Mouse (Mus musculus) lung, embryonic 14.5 days (tissue): ENCODE data around the gene Slc10a4. TPM values are rescaled to one million over a fixed set of nuclear protein-coding genes. Genes with fewer than 3 reads are reported as not detected.
"Not testable (repeated sequence)": the region's sequence is repeated elsewhere in the genome, so short reads cannot be mapped to it uniquely, and the experiment has no call there.

Experiments used
- ATAC-seq: fragments of 200-750 bp; cut with Nextera tagmentation; 2 replicates; pipeline ENCODE4 v1.8.0; 2017; ENCODE audit warnings: mild to moderate bottlenecking, moderate TSS enrichment, moderate library complexity; ENCODE audit not compliant: insufficient read depth
- DNase-seq: peaks from one replicate; pipeline ENCODE4 v3.0.0-alpha.2; 2015
- H3K27ac ChIP-seq: fragments of 300-500 bp; sonication (generic); 2 replicates; pipeline ENCODE4 v1.5.1; 2014; ENCODE audit warnings: low read depth, mild to moderate bottlenecking, moderate library complexity
- H3K27me3 ChIP-seq: fragments of 300-500 bp; sonication (generic); 2 replicates; pipeline ENCODE4 v1.6.1; 2014; ENCODE audit warnings: low read length, control low read depth; ENCODE audit not compliant: insufficient read depth
- H3K36me3 ChIP-seq: fragments of 300-500 bp; sonication (generic); 2 replicates; pipeline ENCODE4 v1.6.1; 2014; ENCODE audit warnings: control low read depth; ENCODE audit not compliant: insufficient read depth
- H3K4me1 ChIP-seq: fragments of 300-500 bp; sonication (generic); 2 replicates; pipeline ENCODE4 v1.6.1; 2014; ENCODE audit warnings: antibody characterized with exemption, control low read depth; ENCODE audit not compliant: insufficient read depth
- H3K4me2 ChIP-seq: fragments of 300-500 bp; sonication (generic); 2 replicates; pipeline ENCODE4 v1.6.1; 2014; ENCODE audit warnings: mild to moderate bottlenecking
- H3K4me3 ChIP-seq: fragments of 300-500 bp; sonication (generic); 2 replicates; pipeline ENCODE4 v1.5.1; 2014; ENCODE audit warnings: low read depth, low read length
- H3K9ac ChIP-seq: fragments of 300-500 bp; sonication (generic); 2 replicates; pipeline ENCODE4 v1.6.1; 2014
- H3K9me3 ChIP-seq: fragments of 300-500 bp; sonication (generic); 2 replicates; pipeline ENCODE4 v1.6.1; 2016; ENCODE audit warnings: low read depth, low read length, control low read depth
- CTCF ChIP-seq: IDR thresholded peaks from 2 replicates; pipeline ENCODE4 v1.5.1; 2016; ENCODE audit warnings: antibody characterized with exemption, low read depth
- WGBS: fragments of 180-500 bp; shearing (Covaris S2); extraction: QIAGEN DNeasy Blood & Tissue Kit; methylation state at CpG from one replicate; pipeline ENCODE4 v1.1.7; 2014; 5-methylcytosine and 5-hydroxymethylcytosine counted together
- polyA plus RNA-seq: library from polyadenylated mRNA; unstranded; fragments of >200 nt; fragmentation: Nextera tagmentation; extraction: Ambion mirVana; gene quantifications from 2 replicates; pipeline ENCODE4 v1.2.1, GENCODE M21; 2014

The Slc10a4 gene
- polyA plus RNA-seq, 1 experiment from 2014 or later: 0.28 TPM

DNA sequence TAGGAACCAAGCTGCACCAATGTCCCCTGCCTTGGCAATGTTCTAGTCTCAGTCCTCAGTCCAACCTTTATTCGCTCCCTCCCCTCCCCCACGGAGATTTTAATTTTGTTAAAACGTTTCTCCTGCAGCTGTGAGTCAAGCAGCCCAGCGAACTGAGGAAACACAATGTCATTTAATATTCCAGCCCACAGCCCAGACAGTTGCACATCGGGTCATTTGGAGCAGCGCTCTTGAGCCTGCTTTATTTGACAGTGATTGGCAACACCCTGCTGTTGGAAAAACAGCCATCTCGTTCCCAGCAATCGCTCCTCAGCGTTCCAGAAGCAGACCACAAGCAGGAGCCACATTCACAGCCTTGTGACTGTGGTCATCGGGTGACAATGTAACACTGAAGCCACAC is 11.3 kb upstream of the Slc10a4 start:
- no peak overlapping the region for H3K27ac ChIP-seq
- H3K36me3 ChIP-seq: no peaks in the 10 kb centered on the region
- peak; percentile 15 for DNase-seq
- H3K4me2 ChIP-seq: no peak overlapping the region
- H3K9ac ChIP-seq: no peak overlapping the region
- no peak for TF ChIP-seq CTCF
- ATAC-seq: no peak
- H3K27me3 ChIP-seq: no peaks in the 10 kb centered on the region
- WGBS: 32% methylated on average over 10 of the region's 10 CpGs
- no peaks in the 10 kb centered on the region for H3K4me1 ChIP-seq
- H3K4me3 ChIP-seq: no peak overlapping the region
- no peaks in the 10 kb centered on the region for H3K9me3 ChIP-seq

DNA sequence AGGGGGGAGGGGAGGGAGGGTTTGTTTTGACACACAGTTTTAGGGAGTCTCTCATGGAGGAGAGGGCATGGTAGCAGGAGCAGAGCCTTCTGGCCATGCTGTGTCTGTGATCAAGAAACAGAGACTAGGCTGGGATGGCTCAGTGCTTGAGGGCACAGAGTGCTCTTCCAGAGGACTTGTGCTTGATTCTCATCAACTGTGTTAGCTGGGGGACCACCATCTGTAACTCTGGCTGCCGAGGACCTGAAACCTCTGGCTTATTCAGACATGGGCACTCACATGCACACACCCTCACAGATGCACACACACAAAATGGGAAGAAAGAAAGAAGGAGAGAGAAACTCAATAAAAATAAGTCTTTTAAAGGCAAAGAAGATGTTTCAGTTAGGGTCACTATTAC is 8.1 kb upstream of the Slc10a4 start:
- H3K27ac ChIP-seq, ATAC-seq, H3K4me2 ChIP-seq, H3K9ac ChIP-seq, H3K4me3 ChIP-seq, H3K9me3 ChIP-seq, H3K4me1 ChIP-seq, H3K27me3 ChIP-seq, H3K36me3 ChIP-seq, DNase-seq: not testable (repeated sequence)
- 71% methylated on average over 1 of the region's 1 CpGs for WGBS

- Histone ChIP-seq H3K4me3 (no peak overlapping the region), H3K27ac (no peak overlapping the region), H3K27me3 (peaks cover 28% of the 10 kb centered on the region), H3K9me3 (no peaks in the 10 kb centered on the region), H3K9ac (no peak overlapping the region), H3K4me2 (no peak overlapping the region), H3K4me1 (no peaks in the 10 kb centered on the region), H3K36me3 (no peaks in the 10 kb centered on the region)
- 74% methylated on average over 5 of the region's 5 CpGs for WGBS
- no peak for DNase-seq
- ATAC-seq: no peak
- TF ChIP-seq CTCF: no peak
Measured at GRCm38 (mm10) chr5:73004046-73004445, 2.6 kb upstream of the Slc10a4 start.

DNA sequence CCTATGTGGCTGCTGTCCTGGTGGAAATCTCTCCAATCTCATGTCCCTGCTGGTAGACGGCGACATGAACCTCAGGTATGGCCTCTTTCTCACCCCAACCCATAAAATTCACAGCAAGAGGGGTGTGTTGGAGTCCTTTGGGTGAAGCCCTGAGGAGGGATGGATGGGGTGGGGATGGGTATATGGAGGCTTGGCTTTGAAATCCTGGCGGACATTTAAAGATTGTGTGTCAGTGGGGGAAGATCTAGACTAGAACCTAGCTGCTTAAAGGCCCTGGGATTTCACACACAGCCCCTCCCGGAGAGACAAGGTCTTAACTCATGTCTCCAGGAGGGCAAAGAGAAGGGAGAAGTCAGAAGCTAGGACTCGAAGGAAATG is 888 bp downstream of the Slc10a4 start:
- DNase-seq: no peak

GRCm38 (mm10) chr5:73008230-73008629 is 1.5 kb downstream of the Slc10a4 start:
- TF ChIP-seq CTCF: peak; percentile 42
- not testable (repeated sequence) for H3K9me3 ChIP-seq, DNase-seq, H3K4me1 ChIP-seq, H3K36me3 ChIP-seq, H3K9ac ChIP-seq, H3K4me2 ChIP-seq, H3K27ac ChIP-seq, ATAC-seq, H3K4me3 ChIP-seq
- peaks cover 34% of the 10 kb centered on the region for H3K27me3 ChIP-seq
- WGBS: 41% methylated on average over 8 of the region's 8 CpGs

More for the DNA sequence above, 888 bp downstream of the Slc10a4 start:
- H3K4me2 ChIP-seq: no peak overlapping the region
- TF ChIP-seq CTCF: no peak
- peaks cover 28% of the 10 kb centered on the region for H3K27me3 ChIP-seq
- H3K9ac ChIP-seq: no peak overlapping the region
- H3K9me3 ChIP-seq: no peaks in the 10 kb centered on the region
- H3K4me3 ChIP-seq: peak overlapping the region; percentile 41; the same call in 1 of the 2 replicates
- 40% methylated on average over 5 of the region's 5 CpGs for WGBS
- ATAC-seq: no peak
- H3K4me1 ChIP-seq: no peaks in the 10 kb centered on the region
- no peaks in the 10 kb centered on the region for H3K36me3 ChIP-seq
- no peak overlapping the region for H3K27ac ChIP-seq

DNA sequence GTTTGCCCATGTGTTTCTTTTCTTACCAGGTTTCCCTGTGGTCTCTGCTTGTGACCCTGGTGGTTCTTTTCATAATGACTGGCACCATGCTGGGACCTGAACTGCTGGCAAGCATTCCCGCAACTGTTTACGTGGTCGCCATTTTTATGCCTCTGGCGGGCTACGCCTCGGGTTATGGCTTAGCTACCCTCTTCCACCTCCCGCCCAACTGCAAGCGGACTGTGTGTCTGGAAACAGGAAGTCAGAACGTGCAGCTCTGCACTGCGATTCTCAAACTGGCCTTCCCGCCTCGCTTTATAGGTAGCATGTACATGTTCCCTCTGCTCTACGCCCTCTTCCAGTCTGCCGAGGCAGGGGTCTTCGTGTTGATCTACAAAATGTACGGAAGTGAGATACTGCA is 5.1 kb downstream of the Slc10a4 start:
- H3K27me3 ChIP-seq: peaks cover 33% of the 10 kb centered on the region
- not testable (repeated sequence) for H3K27ac ChIP-seq, H3K36me3 ChIP-seq, H3K4me1 ChIP-seq, H3K9ac ChIP-seq, H3K9me3 ChIP-seq, H3K4me3 ChIP-seq, DNase-seq, ATAC-seq, H3K4me2 ChIP-seq
- WGBS: 90% methylated on average over 12 of the region's 16 CpGs

- H3K4me1 ChIP-seq, H3K27ac ChIP-seq, H3K36me3 ChIP-seq, H3K9ac ChIP-seq, H3K9me3 ChIP-seq: not testable (repeated sequence)
- peak overlapping the region; percentile 36; the same call in 1 of the 2 replicates for H3K4me3 ChIP-seq
- peak overlapping the region; percentile 62 for H3K4me2 ChIP-seq
- ATAC-seq: peak; percentile 31; the same call in 1 of the 2 replicates
- DNase-seq: peak; percentile 8
- 17% methylated on average over 23 of the region's 27 CpGs for WGBS
- H3K27me3 ChIP-seq: peaks cover 25% of the 10 kb centered on the region
Measured at GRCm38 (mm10) chr5:73012884-73013610, 6.4 kb downstream of the Slc10a4 start.

DNA sequence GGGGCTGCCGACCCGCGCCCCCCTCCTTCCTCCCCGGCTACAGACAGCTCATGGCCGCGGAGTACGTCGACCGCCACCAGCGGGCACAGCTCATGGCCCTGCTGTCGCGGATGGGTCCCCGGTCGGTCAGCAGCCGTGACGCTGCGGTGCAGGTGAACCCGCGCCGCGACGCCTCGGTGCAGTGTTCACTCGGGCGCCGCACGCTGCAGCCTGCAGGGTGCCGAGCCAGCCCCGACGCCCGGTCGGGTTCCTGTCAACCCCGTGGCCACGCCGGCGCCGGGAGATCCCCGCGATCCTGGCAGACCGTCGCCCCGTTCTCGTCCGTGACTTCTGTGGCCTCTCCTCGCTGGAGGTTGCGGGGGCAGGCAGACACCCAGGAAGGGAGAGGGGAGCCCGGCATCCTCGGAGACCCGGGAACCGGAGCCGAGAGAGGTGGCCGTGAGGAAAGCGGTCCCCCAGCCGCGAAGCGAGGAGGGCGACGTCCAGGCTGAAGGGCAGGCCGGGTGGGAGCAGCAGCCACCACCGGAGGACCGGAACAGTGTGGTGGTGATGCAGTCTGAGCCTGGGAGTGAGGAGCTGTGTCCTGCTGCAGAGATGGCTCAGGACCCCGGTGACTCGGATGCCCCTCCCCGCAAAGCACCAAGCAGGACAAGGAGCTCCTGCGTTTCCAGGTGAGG is 7.1 kb downstream of the Slc10a4 start:
- peak; percentile 58 for ATAC-seq
- Histone ChIP-seq H3K9ac (0 out of 2 replicates have a peak overlapping the region, but pooled peaks have one; percentile 13), H3K4me2 (peak overlapping the region; percentile 62), H3K4me3 (peak overlapping the region; percentile 36), H3K27me3 (peaks cover 19% of the 10 kb centered on the region)
- WGBS: 3% methylated on average over 39 of the region's 65 CpGs
- not testable (repeated sequence) for H3K9me3 ChIP-seq, H3K4me1 ChIP-seq, H3K36me3 ChIP-seq, H3K27ac ChIP-seq
- DNase-seq: peak; percentile 8
